Mouse (Mus musculus) MEL (cell line): ENCODE data around the gene Gm10295.

ENCODE experiments used
- BHLHE40 ChIP-seq: IDR thresholded peaks from 2 replicates; pipeline ENCODE4 v1.6.1; 2012; ENCODE audit warnings: low read depth, mild to moderate bottlenecking, inconsistent platforms, low read length, improper control_type of control experiment, borderline replicate concordance
- CHD1 ChIP-seq: IDR thresholded peaks from 2 replicates; pipeline ENCODE4 v1.6.1; 2012; ENCODE audit warnings: low read depth, mild to moderate bottlenecking, inconsistent platforms, low read length, improper control_type of control experiment
- CTCF ChIP-seq, 3 experiments: IDR thresholded peaks in 2 of 3; conservative IDR thresholded peaks in 1 of 3; 2 replicates each; pipeline ENCODE4 v1.5.1; 2011 to 2012; ENCODE audit warnings: low read length in 3 of 3, low read depth in 2 of 3, mild to moderate bottlenecking in 2 of 3, improper control_type of control experiment in 1 of 3, inconsistent platforms in 1 of 3, mixed read lengths in 1 of 3, moderate library complexity in 1 of 3; ENCODE audit not compliant: control insufficient read depth in 1 of 3, insufficient read depth in 1 of 3, poor library complexity in 1 of 3, severe bottlenecking in 1 of 3
- HCFC1 ChIP-seq: IDR thresholded peaks from 2 replicates; pipeline ENCODE4 v1.6.1; 2012; ENCODE audit warnings: low read depth, mild to moderate bottlenecking, inconsistent platforms, low read length, improper control_type of control experiment, moderate library complexity
- JUND ChIP-seq: IDR thresholded peaks from 2 replicates; pipeline ENCODE4 v1.6.1; 2011; ENCODE audit warnings: low read depth, mild to moderate bottlenecking, improper control_type of control experiment, low read length
- MAX ChIP-seq: IDR thresholded peaks from 2 replicates; pipeline ENCODE4 v1.6.1; 2011; ENCODE audit warnings: low read length, improper control_type of control experiment
- MEF2A ChIP-seq: IDR thresholded peaks from 2 replicates; pipeline ENCODE4 v1.6.1; 2014; ENCODE audit warnings: low read depth, mild to moderate bottlenecking, inconsistent platforms, low read length, improper control_type of control experiment; ENCODE audit not compliant: poor library complexity, insufficient replicate concordance, severe bottlenecking; ENCODE audit errors: extremely low read depth
- NELFE ChIP-seq: IDR thresholded peaks from 2 replicates; pipeline ENCODE4 v1.6.1; 2011; ENCODE audit warnings: low read depth, low read length, improper control_type of control experiment
- NRF1 ChIP-seq: IDR thresholded peaks from 2 replicates; pipeline ENCODE4 v1.6.1; 2014; ENCODE audit warnings: low read depth, mild to moderate bottlenecking, inconsistent platforms, low read length, improper control_type of control experiment, moderate library complexity; ENCODE audit not compliant: poor library complexity, insufficient read depth, severe bottlenecking
- POLR2AphosphoS2 ChIP-seq: IDR thresholded peaks from 2 replicates; pipeline ENCODE4 v1.6.1; 2011; ENCODE audit warnings: low read length, improper control_type of control experiment
- POLR2AphosphoS5 ChIP-seq: IDR thresholded peaks from 2 replicates; pipeline ENCODE4 v1.6.1; 2012; ENCODE audit warnings: low read depth, borderline replicate concordance, mild to moderate bottlenecking, inconsistent platforms, low read length, moderate library complexity, mixed read lengths
- SMC3 ChIP-seq: IDR thresholded peaks from 2 replicates; pipeline ENCODE4 v1.6.1; 2011; ENCODE audit warnings: low read depth, low read length, improper control_type of control experiment
- USF1 ChIP-seq: IDR thresholded peaks from 2 replicates; pipeline ENCODE4 v1.6.1; 2014; ENCODE audit warnings: low read depth, mild to moderate bottlenecking, inconsistent platforms, low read length, improper control_type of control experiment, moderate library complexity

- TF ChIP-seq CTCF (IDR thresholded peaks at IDR 0.05 in 2 of 3, conservative IDR thresholded peaks at IDR 0.05 in 1 of 3; ENCODE audit: control insufficient read depth in 1 of 3, insufficient read depth in 1 of 3, low read depth in 2 of 3, low read length in 3 of 3, poor library complexity in 1 of 3, severe bottlenecking in 1 of 3) (no peak), MEF2A (no peak), MAX (no peak), SMC3 (no peak), NRF1 (no peak), BHLHE40 (no peak), POLR2AphosphoS2 (no peak), CHD1 (no peak), NELFE (no peak), HCFC1 (no peak), POLR2AphosphoS5 (no peak), USF1 (no peak), JUND (no peak)
Observed at GRCm38 (mm10) chr7:71401032-71401431, 49.7 kb upstream of the Gm10295 start.
